ENCODE assay signal across 18 mouse cellular contexts in the genomic region with DNA sequence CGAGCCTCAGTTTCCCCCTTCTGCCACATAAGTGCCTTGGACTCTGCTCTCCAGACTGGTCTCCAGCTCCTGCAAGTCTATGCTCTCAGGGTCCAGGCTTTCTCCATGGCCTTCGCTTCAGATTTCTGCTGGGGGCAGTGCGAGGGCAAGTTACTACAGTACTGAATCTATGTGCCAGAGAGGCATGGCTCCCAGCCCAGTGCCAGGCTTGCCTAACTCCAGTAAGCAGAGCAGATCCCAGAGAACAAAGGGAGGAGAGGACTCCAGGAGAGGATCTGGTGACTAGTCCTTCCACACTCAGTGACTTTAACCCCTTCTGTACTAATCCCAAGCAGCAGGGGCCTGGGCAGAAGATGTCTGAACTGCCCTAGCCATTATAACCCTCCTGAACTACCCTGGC. TPM values are rescaled to one million over a fixed set of nuclear protein-coding genes. Genes with fewer than 3 reads are reported as not detected.
DNase-seq lines count a peak whose midpoint lies in the region; ATAC-seq and TF ChIP-seq lines count a peak whose summit lies in the region.
"Had no signal": no experiment of that assay in that cellular context is flagged by ENCODE, and none has a peak within 500 bp of the region (broad histone marks: within the 10 kb centered on the region; RNA-seq: fewer than 3 reads in every experiment).

No protein-coding gene starts in this region.

- no peak overlapping the region for H3K27ac ChIP-seq in heart, embryonic 12.5 days (ENCODE audit: poor library complexity, severe bottlenecking)
- H3K27ac ChIP-seq in lung, postnatal 0 days (ENCODE audit: low read length) = peak overlapping the region; percentile 38; the same call in 1 of the 2 replicates
- 0 out of 2 replicates have a peak overlapping the region, but pooled peaks have one; percentile 48 for H3K27ac ChIP-seq in limb, embryonic 10.5 days
- H3K27ac ChIP-seq: embryonic facial prominence, embryonic 13.5 days; forebrain, embryonic 12.5 days; hindbrain, embryonic 15.5 days; stomach, postnatal 0 days had no signal

- H3K4me2 ChIP-seq in heart, embryonic 12.5 days = no peak overlapping the region
- no peak overlapping the region for H3K4me2 ChIP-seq in lung, postnatal 0 days (replicated peaks; ENCODE audit: low read depth, low read length)
- H3K4me2 ChIP-seq: embryonic facial prominence, embryonic 13.5 days; forebrain, embryonic 12.5 days; hindbrain, embryonic 15.5 days had no signal

- no peak overlapping the region for H3K9ac ChIP-seq in heart, embryonic 12.5 days
- no peak overlapping the region for H3K9ac ChIP-seq in lung, postnatal 0 days (replicated peaks; ENCODE audit: low read depth)
- H3K9ac ChIP-seq: embryonic facial prominence, embryonic 13.5 days; forebrain, embryonic 12.5 days; hindbrain, embryonic 15.5 days; liver, postnatal 0 days had no signal

- H3K27me3 ChIP-seq in heart, embryonic 12.5 days (replicated peaks) = no peaks in the 10 kb centered on the region
- no peaks in the 10 kb centered on the region for H3K27me3 ChIP-seq in lung, postnatal 0 days (replicated peaks; ENCODE audit: insufficient read depth, low read length)
- H3K27me3 ChIP-seq in limb, embryonic 10.5 days (ENCODE audit: low read depth, poor library complexity, severe bottlenecking) = peaks cover 18% of the 10 kb centered on the region; the same call in 1 of the 2 replicates
- H3K27me3 ChIP-seq: embryonic facial prominence, embryonic 13.5 days; forebrain, embryonic 12.5 days; hindbrain, embryonic 15.5 days had no signal

- peak; percentile 40 to 50 for DNase-seq in heart, adult 18-20 months
- no peak for DNase-seq in lung, postnatal 0 days (ENCODE audit: low spot score)
- no peak for DNase-seq in lung, postnatal 10 days
- peak; percentile 69 for DNase-seq in cerebellum, adult 9-11 months
- DNase-seq in limb, embryonic 10.5 days (ENCODE audit: low spot score) = no peak
- no peak for DNase-seq in spleen, postnatal 10 days (ENCODE audit: low spot score in 2 of 2)
- DNase-seq: liver, postnatal 0 days; spleen, adult 18-20 months; thymus, postnatal 25 days had no signal

- H3K9me3 ChIP-seq in heart, embryonic 12.5 days (replicated peaks) = no peaks in the 10 kb centered on the region
- H3K9me3 ChIP-seq in lung, postnatal 0 days (ENCODE audit: low read length) = no peaks in the 10 kb centered on the region
- H3K9me3 ChIP-seq in limb, embryonic 10.5 days (replicated peaks) = no peaks in the 10 kb centered on the region
- H3K9me3 ChIP-seq: embryonic facial prominence, embryonic 13.5 days; forebrain, embryonic 12.5 days; hindbrain, embryonic 15.5 days; megakaryocyte, embryonic 14.5 days had no signal

- no peak for ATAC-seq in heart, embryonic 12.5 days (ENCODE audit: insufficient number of reproducible peaks, low FRiP score)
- no peak for ATAC-seq in lung, postnatal 0 days
- ATAC-seq: activated CD4-positive, CD25-positive, alpha-beta regulatory T cell, adult 4 months; liver, postnatal 0 days had no signal

- no peak for TF ChIP-seq EP300 in lung, postnatal 0 days (IDR thresholded peaks at IDR 0.05)

- H3K36me3 ChIP-seq in heart, embryonic 12.5 days = no peaks in the 10 kb centered on the region
- no peaks in the 10 kb centered on the region for H3K36me3 ChIP-seq in lung, postnatal 0 days (ENCODE audit: insufficient read depth, low read length)
- H3K36me3 ChIP-seq in limb, embryonic 10.5 days = no peaks in the 10 kb centered on the region
- H3K36me3 ChIP-seq: embryonic facial prominence, embryonic 13.5 days; forebrain, embryonic 12.5 days; hindbrain, embryonic 15.5 days had no signal

- no peak overlapping the region for H3K4me3 ChIP-seq in heart, embryonic 12.5 days
- H3K4me3 ChIP-seq in lung, postnatal 0 days (ENCODE audit: low read depth, low read length) = no peak overlapping the region
- H3K4me3 ChIP-seq in limb, embryonic 10.5 days = no peak overlapping the region
- H3K4me3 ChIP-seq: embryonic facial prominence, embryonic 13.5 days; forebrain, embryonic 12.5 days; hindbrain, embryonic 15.5 days; megakaryocyte, embryonic 14.5 days had no signal

- TF ChIP-seq CTCF in lung, postnatal 0 days (IDR thresholded peaks at IDR 0.05) = no peak

- H3K4me1 ChIP-seq in heart, embryonic 12.5 days (replicated peaks) = peaks cover 16% of the 10 kb centered on the region
- no peaks in the 10 kb centered on the region; the same call in 1 of the 2 replicates for H3K4me1 ChIP-seq in lung, postnatal 0 days (ENCODE audit: insufficient read depth, low read depth, low read length)
- H3K4me1 ChIP-seq in limb, embryonic 10.5 days = peaks cover 28% of the 10 kb centered on the region
- H3K4me1 ChIP-seq: forebrain, embryonic 12.5 days; hindbrain, embryonic 15.5 days; megakaryocyte, embryonic 14.5 days had no signal

- WGBS in heart, embryonic 12.5 days = 69% methylated on average over 3 of the region's 3 CpGs
- WGBS in lung, postnatal 0 days = 73% methylated on average over 3 of the region's 3 CpGs
- WGBS in limb, embryonic 10.5 days = 89% methylated on average over 3 of the region's 3 CpGs

RNA-seq across cellular contexts. Expression of a gene that starts 28.3 kb away (rescaled TPM):
- total RNA-seq in heart, adult 18-20 months (2021) = under 1 TPM; 0.13 to 0.15 TPM
- polyA plus RNA-seq in heart, embryonic 12.5 days (2016; fragmentation: Nextera tagmentation; extraction: Ambion mirVana) = not detected in 2 replicates
- 0.23 TPM in 2 replicates for polyA plus RNA-seq in lung, postnatal 0 days (2015; fragmentation: Nextera tagmentation; extraction: Ambion mirVana)
- polyA plus RNA-seq in limb, embryonic 10.5 days (2016; fragmentation: Nextera tagmentation; extraction: Ambion mirVana) = 0.20 TPM in 2 replicates
- polyA plus RNA-seq: activated CD4-positive, CD25-positive, alpha-beta regulatory T cell, adult 4 months; heart, embryonic 14.5 days; liver, postnatal 0 days; neural tube, embryonic 14.5 days had no signal

RNA-seq across cellular contexts. Expression of a gene that starts 58.3 kb away (rescaled TPM):
- total RNA-seq in heart, adult 18-20 months (2021) = 100 to 1,000 TPM; 264 to 308 TPM
- polyA plus RNA-seq in heart, embryonic 12.5 days (2016; fragmentation: Nextera tagmentation; extraction: Ambion mirVana) = 1,393 and 1,408 TPM in 2 replicates
- 3,302 and 3,486 TPM in 2 replicates for polyA plus RNA-seq in lung, postnatal 0 days (2015; fragmentation: Nextera tagmentation; extraction: Ambion mirVana)
- polyA plus RNA-seq in limb, embryonic 10.5 days (2016; fragmentation: Nextera tagmentation; extraction: Ambion mirVana) = 183 and 211 TPM in 2 replicates
- polyA plus RNA-seq: activated CD4-positive, CD25-positive, alpha-beta regulatory T cell, adult 4 months had no signal

Comparison
In these comparisons a context has a peak if more than half of its experiments do, and no peak if none do; other contexts are left out.
1. DNase-seq: peak in heart, adult 18-20 months (2 of 2) and cerebellum, adult 9-11 months (single experiment); none in lung, postnatal 0 days (single experiment), lung, postnatal 10 days (single experiment), limb, embryonic 10.5 days (single experiment) and spleen, postnatal 10 days (0 of 2).